In the genomic region with DNA sequence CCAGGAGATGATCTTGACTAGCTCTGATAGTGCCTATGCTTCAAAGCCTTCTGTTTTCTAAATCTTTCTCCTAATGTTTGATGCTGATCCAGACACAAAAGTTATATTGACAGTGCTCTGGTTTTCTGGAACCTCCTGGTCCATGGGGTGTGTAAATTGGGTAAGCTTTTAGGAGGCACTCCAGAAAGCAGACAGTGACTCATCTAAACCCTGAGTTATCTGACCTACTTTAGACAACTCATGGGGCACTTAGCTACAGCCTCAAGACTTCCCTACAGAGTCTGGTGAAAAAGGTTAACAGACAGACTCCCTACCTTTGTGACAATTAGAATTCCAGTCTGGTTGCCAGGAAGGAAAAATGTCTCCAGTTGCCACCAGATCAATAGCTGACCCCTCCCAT, we compare ENCODE assay signal across 42 mouse cellular contexts. TPM values are rescaled to one million over a fixed set of nuclear protein-coding genes. Genes with fewer than 3 reads are reported as not detected.
A peak's percentile ranks its signal among the peaks of the same experiment; 100 is the strongest.
DNase-seq lines count a peak whose midpoint lies in the region; ATAC-seq lines count a peak whose summit lies in the region.
"Had no signal": no experiment of that assay in that cellular context is flagged by ENCODE, and none has a peak within 500 bp of the region (broad histone marks: within the 10 kb centered on the region; RNA-seq: fewer than 3 reads in every experiment).

No protein-coding gene starts in this region.

- H3K9ac ChIP-seq in midbrain, embryonic 11.5 days (ENCODE audit: low read length): no peak overlapping the region
- H3K9ac ChIP-seq in midbrain, embryonic 15.5 days: no peak overlapping the region
- no peak overlapping the region for H3K9ac ChIP-seq in kidney, embryonic 14.5 days (ENCODE audit: low read depth, low read length)
- H3K9ac ChIP-seq: forebrain, embryonic 13.5 days; heart, embryonic 13.5 days; hindbrain, embryonic 15.5 days; kidney, embryonic 15.5 days; liver, embryonic 14.5 days; neural tube, embryonic 15.5 days had no signal

- H3K27ac ChIP-seq in midbrain, embryonic 11.5 days (ENCODE audit: low read depth, low read length): no peak overlapping the region
- H3K27ac ChIP-seq in midbrain, embryonic 15.5 days: no peak overlapping the region
- H3K27ac ChIP-seq in kidney, embryonic 14.5 days (ENCODE audit: low read depth, low read length): no peak overlapping the region
- H3K27ac ChIP-seq: forebrain, embryonic 13.5 days; heart, embryonic 13.5 days; hindbrain, embryonic 10.5 days; hindbrain, embryonic 15.5 days; kidney, embryonic 15.5 days; liver, embryonic 14.5 days; macrophage; neural tube, embryonic 15.5 days had no signal

- H3K9me3 ChIP-seq in midbrain, embryonic 11.5 days (ENCODE audit: control insufficient read depth, low read length): no peaks in the 10 kb centered on the region
- H3K9me3 ChIP-seq in midbrain, embryonic 15.5 days: no peaks in the 10 kb centered on the region
- no peaks in the 10 kb centered on the region for H3K9me3 ChIP-seq in kidney, embryonic 14.5 days (ENCODE audit: control insufficient read depth, low read length)
- H3K9me3 ChIP-seq: forebrain, embryonic 13.5 days; heart, embryonic 13.5 days; hindbrain, embryonic 10.5 days; hindbrain, embryonic 15.5 days; kidney, embryonic 15.5 days; neural tube, embryonic 15.5 days had no signal

- peaks cover under 1% of the 10 kb centered on the region; the same call in 1 of the 2 replicates for H3K4me1 ChIP-seq in midbrain, embryonic 11.5 days (ENCODE audit: control insufficient read depth, insufficient read depth, low read length)
- peaks cover 5% of the 10 kb centered on the region; the same call in 1 of the 2 replicates for H3K4me1 ChIP-seq in midbrain, embryonic 15.5 days
- no peaks in the 10 kb centered on the region for H3K4me1 ChIP-seq in kidney, embryonic 14.5 days (ENCODE audit: control insufficient read depth, insufficient read depth, low read length)
- H3K4me1 ChIP-seq: forebrain, embryonic 13.5 days; kidney, embryonic 15.5 days had no signal

- DNase-seq in gastrocnemius, adult 18-20 months (ENCODE audit: low spot score): peak; percentile 11
- no peak for DNase-seq in gastrocnemius, postnatal 36 days
- DNase-seq in midbrain, embryonic 11.5 days (ENCODE audit: low spot score, missing footprints): peak; percentile 28
- peak; percentile 58 for DNase-seq in adipocyte (ENCODE audit: low spot score)
- DNase-seq in left cerebral cortex, adult 18-20 months (ENCODE audit: low spot score in 2 of 2): no peak
- DNase-seq: adrenal gland, postnatal 14 days; B cell, adult 2 months; cerebellum, adult 18-20 months; cerebellum, postnatal 14 days; gastrocnemius, postnatal 10 days; heart, postnatal 10 days; kidney, adult 11 months; kidney, postnatal 25 days; layer of hippocampus, postnatal 36 days; liver; lung, adult 2 months; lung, postnatal 10 days; midbrain, embryonic 14.5 days; retina, postnatal 1 day; right cerebral cortex, postnatal 14 days; thymus, postnatal 14 days had no signal

- no peaks in the 10 kb centered on the region for H3K36me3 ChIP-seq in midbrain, embryonic 11.5 days (ENCODE audit: control insufficient read depth, insufficient read depth, low read length)
- no peaks in the 10 kb centered on the region for H3K36me3 ChIP-seq in midbrain, embryonic 15.5 days (replicated peaks)
- no peaks in the 10 kb centered on the region for H3K36me3 ChIP-seq in kidney, embryonic 14.5 days (ENCODE audit: control insufficient read depth, insufficient read depth, low read length)
- H3K36me3 ChIP-seq: heart, embryonic 13.5 days; hindbrain, embryonic 10.5 days; hindbrain, embryonic 15.5 days; kidney, embryonic 15.5 days; neural tube, embryonic 15.5 days had no signal

- H3K4me2 ChIP-seq in midbrain, embryonic 11.5 days: no peak overlapping the region
- no peak overlapping the region for H3K4me2 ChIP-seq in midbrain, embryonic 15.5 days
- no peak overlapping the region for H3K4me2 ChIP-seq in kidney, embryonic 14.5 days (replicated peaks; ENCODE audit: low read depth, low read length)
- H3K4me2 ChIP-seq: forebrain, embryonic 13.5 days; heart, embryonic 13.5 days; hindbrain, embryonic 15.5 days; kidney, embryonic 15.5 days; neural tube, embryonic 15.5 days had no signal

- intact Hi-C loops in gastrocnemius, postnatal 36 days (cut with DNase I): no loop called here

- H3K27me3 ChIP-seq in midbrain, embryonic 11.5 days (ENCODE audit: control insufficient read depth, insufficient read depth, low read length): no peaks in the 10 kb centered on the region
- H3K27me3 ChIP-seq in midbrain, embryonic 15.5 days (replicated peaks): no peaks in the 10 kb centered on the region
- H3K27me3 ChIP-seq in kidney, embryonic 14.5 days (ENCODE audit: control insufficient read depth, insufficient read depth, low read length): no peaks in the 10 kb centered on the region
- H3K27me3 ChIP-seq: forebrain, embryonic 13.5 days; heart, embryonic 13.5 days; hindbrain, embryonic 15.5 days; kidney, embryonic 15.5 days; neural tube, embryonic 15.5 days had no signal

- ATAC-seq in midbrain, embryonic 11.5 days (ENCODE audit: low FRiP score): no peak
- no peak for ATAC-seq in midbrain, embryonic 15.5 days (replicated peaks)
- ATAC-seq in kidney, embryonic 14.5 days (ENCODE audit: low FRiP score, low TSS enrichment): no peak
- ATAC-seq: forebrain, embryonic 13.5 days; inflammation-experienced regulatory T-cells, adult 6 months had no signal

- H3K4me3 ChIP-seq in midbrain, embryonic 11.5 days (ENCODE audit: low read depth, low read length): no peak overlapping the region
- no peak overlapping the region for H3K4me3 ChIP-seq in midbrain, embryonic 15.5 days
- no peak overlapping the region for H3K4me3 ChIP-seq in kidney, embryonic 14.5 days (ENCODE audit: low read length)
- H3K4me3 ChIP-seq: forebrain, embryonic 13.5 days; heart, embryonic 13.5 days; hindbrain, embryonic 10.5 days; hindbrain, embryonic 15.5 days; kidney, embryonic 15.5 days; neural tube, embryonic 15.5 days had no signal

RNA-seq across cellular contexts. Expression of gene Erv3, which starts 1.7 kb away (rescaled TPM):
- not detected for total RNA-seq in gastrocnemius, adult 18-20 months (2021)
- total RNA-seq in gastrocnemius, postnatal 36 days (2021): not detected
- not detected in 2 replicates for polyA plus RNA-seq in midbrain, embryonic 11.5 days (2014; fragmentation: Nextera tagmentation; extraction: Ambion mirVana)
- polyA plus RNA-seq in midbrain, embryonic 15.5 days (2015; fragmentation: Nextera tagmentation; extraction: Ambion mirVana): not detected in 2 replicates
- total RNA-seq in left cerebral cortex, adult 18-20 months (2021): under 1 TPM; 0.09 to 0.23 TPM
- polyA plus RNA-seq in kidney, embryonic 14.5 days (2014; fragmentation: Nextera tagmentation; extraction: Ambion mirVana): not detected in 2 replicates
- total RNA-seq: adrenal gland, postnatal 14 days; gastrocnemius, postnatal 10 days; heart, adult 8-10 months; heart, postnatal 10 days; megakaryocyte-erythroid progenitor cell, adult 5-6 weeks had no signal
- polyA plus RNA-seq: embryonic facial prominence, embryonic 14.5 days; forebrain, embryonic 13.5 days; heart, embryonic 13.5 days; hindbrain, embryonic 15.5 days; inflammation-experienced regulatory T-cells, adult 6 months; kidney, embryonic 15.5 days; limb, embryonic 11.5 days; lung, adult 2 months; macrophage; midbrain, embryonic 14.5 days; neural tube, embryonic 15.5 days; stomach, embryonic 16.5 days had no signal

RNA-seq across cellular contexts. Expression of gene Prnp, which starts 51.9 kb away (rescaled TPM):
- 100 to 1,000 TPM; 104 to 114 TPM for total RNA-seq in gastrocnemius, adult 18-20 months (2021)
- total RNA-seq in gastrocnemius, postnatal 36 days (2021): 10 to 100 TPM; 69.7 to 94.8 TPM
- 27.2 and 29.7 TPM in 2 replicates for polyA plus RNA-seq in midbrain, embryonic 11.5 days (2014; fragmentation: Nextera tagmentation; extraction: Ambion mirVana)
- polyA plus RNA-seq in midbrain, embryonic 15.5 days (2015; fragmentation: Nextera tagmentation; extraction: Ambion mirVana): 157 and 158 TPM in 2 replicates
- total RNA-seq in left cerebral cortex, adult 18-20 months (2021): 100 to 1,000 TPM; 867 to 903 TPM
- polyA plus RNA-seq in kidney, embryonic 14.5 days (2014; fragmentation: Nextera tagmentation; extraction: Ambion mirVana): 23.1 and 23.9 TPM in 2 replicates

RNA-seq across cellular contexts. Expression of gene Prn, which starts 51.9 kb away (rescaled TPM):
- not detected for total RNA-seq in gastrocnemius, adult 18-20 months (2021)
- total RNA-seq in gastrocnemius, postnatal 36 days (2021): under 1 TPM; 0.15 to 0.39 TPM
- not detected in 2 replicates for polyA plus RNA-seq in midbrain, embryonic 11.5 days (2014; fragmentation: Nextera tagmentation; extraction: Ambion mirVana)
- polyA plus RNA-seq in midbrain, embryonic 15.5 days (2015; fragmentation: Nextera tagmentation; extraction: Ambion mirVana): not detected in 2 replicates
- total RNA-seq in left cerebral cortex, adult 18-20 months (2021): not detected
- not detected in 2 replicates for polyA plus RNA-seq in kidney, embryonic 14.5 days (2014; fragmentation: Nextera tagmentation; extraction: Ambion mirVana)
- total RNA-seq: gastrocnemius, postnatal 10 days; layer of hippocampus, adult 18-20 months; layer of hippocampus, postnatal 36 days; left cerebral cortex, postnatal 10 days; megakaryocyte-erythroid progenitor cell, adult 5-6 weeks had no signal
- polyA plus RNA-seq: brain, embryonic 14.5 days; cortical plate, adult 2 months; embryonic facial prominence, embryonic 14.5 days; forebrain, embryonic 13.5 days; heart, embryonic 13.5 days; hindbrain, embryonic 10.5 days; hindbrain, embryonic 15.5 days; inflammation-experienced regulatory T-cells, adult 6 months; kidney, embryonic 15.5 days; limb, embryonic 11.5 days; liver, embryonic 14.5 days; lung, adult 2 months; macrophage; midbrain, embryonic 14.5 days; neural tube, embryonic 15.5 days; stomach, embryonic 16.5 days; urinary bladder, adult 2 months had no signal

Comparison
In these comparisons a context has a peak if more than half of its experiments do, and no peak if none do; other contexts are left out.
1. DNase-seq: peak in gastrocnemius, adult 18-20 months (single experiment), midbrain, embryonic 11.5 days (single experiment) and adipocyte (single experiment); none in gastrocnemius, postnatal 36 days (0 of 2) and left cerebral cortex, adult 18-20 months (0 of 2).
2. RNA of gene Prnp, which starts 51.9 kb away (total RNA-seq): 867 to 903 TPM in left cerebral cortex, adult 18-20 months; 104 to 114 TPM in gastrocnemius, adult 18-20 months and 69.7 to 94.8 TPM in gastrocnemius, postnatal 36 days; every median in the first group is over 4 times any median in the second.